Mouse (Mus musculus) frontal cortex, postnatal 14 days (tissue): ENCODE measurements around the gene Tmem144.

ENCODE experiments used
- DNase-seq, 2 experiments: peaks; one replicate each; pipeline ENCODE4 v3.0.0; 2022; ENCODE audit warnings: low spot score in 2 of 2

The Tmem144 gene

GRCm38 (mm10) chr3:79852654-79853166 is at the start of gene Tmem144:
TSS of gene Tmem144 (minus strand) at chr3:79852773.
- no peak for DNase-seq

- no peak for DNase-seq
These were observed 49.2 kb upstream of the Tmem144 start for GRCm38 (mm10) chr3:79901734-79902133.

- DNase-seq = no peak
These were observed 48.7 kb upstream of the Tmem144 start for GRCm38 (mm10) chr3:79901321-79901720.

GRCm38 (mm10) chr3:79900502-79900901 is 47.9 kb upstream of the Tmem144 start:
- DNase-seq = no peak

GRCm38 (mm10) chr3:79899906-79900305 is 47.3 kb upstream of the Tmem144 start:
- no peak for DNase-seq

- DNase-seq = no peak
These were observed 45.9 kb upstream of the Tmem144 start for GRCm38 (mm10) chr3:79898514-79898913.

GRCm38 (mm10) chr3:79897534-79898370 is 45.2 kb upstream of the Tmem144 start:
- peak in 1 of 2 experiments; percentile 16 for DNase-seq

- DNase-seq = no peak
These were observed 35.4 kb upstream of the Tmem144 start for GRCm38 (mm10) chr3:79887966-79888365.

- DNase-seq = no peak
These were observed 34.7 kb upstream of the Tmem144 start for GRCm38 (mm10) chr3:79887161-79887855.

- no peak for DNase-seq
These were observed 34.0 kb upstream of the Tmem144 start for GRCm38 (mm10) chr3:79886357-79887091.

GRCm38 (mm10) chr3:79885686-79886356 is 33.2 kb upstream of the Tmem144 start:
- no peak for DNase-seq

GRCm38 (mm10) chr3:79884761-79885189 is 32.2 kb upstream of the Tmem144 start:
- DNase-seq = peak; percentile 49 to 72

- DNase-seq = no peak
These were observed 31.7 kb upstream of the Tmem144 start, which contains the start of gene Fam198b for GRCm38 (mm10) chr3:79884305-79884704. TSS of gene Fam198b (plus strand) at chr3:79884533.

- DNase-seq = peak; percentile 23 to 62
These were observed 30.5 kb upstream of the Tmem144 start for GRCm38 (mm10) chr3:79883092-79883491.

- DNase-seq = no peak
These were observed 29.1 kb upstream of the Tmem144 start for GRCm38 (mm10) chr3:79881645-79882044.

GRCm38 (mm10) chr3:79879246-79879645 is 26.7 kb upstream of the Tmem144 start:
- DNase-seq = no peak

- DNase-seq = no peak
These were observed 25.8 kb upstream of the Tmem144 start for GRCm38 (mm10) chr3:79878350-79878749.

- no peak for DNase-seq
These were observed 22.9 kb upstream of the Tmem144 start for GRCm38 (mm10) chr3:79875471-79875870.

- no peak for DNase-seq
These were observed 14.6 kb upstream of the Tmem144 start for GRCm38 (mm10) chr3:79867121-79867709.

GRCm38 (mm10) chr3:79866526-79866925 is 14.0 kb upstream of the Tmem144 start:
- no peak for DNase-seq

GRCm38 (mm10) chr3:79866089-79866488 is 13.5 kb upstream of the Tmem144 start:
- no peak for DNase-seq
